Mouse (Mus musculus) C2C12 (cell line): Measurements from ENCODE around the gene Fabp3.

Experiments
- CEBPB ChIP-seq: IDR thresholded peaks from one replicate; pipeline ENCODE4 v1.6.1; 2011; ENCODE audit warnings: low read depth, mild to moderate bottlenecking, control low read depth, moderate library complexity
- CTCF ChIP-seq: IDR thresholded peaks from one replicate; pipeline ENCODE4 v1.5.1; 2011; ENCODE audit not compliant: control insufficient read depth, insufficient read depth, insufficient read length
- MAX ChIP-seq: IDR thresholded peaks from one replicate; pipeline ENCODE4 v1.6.1; 2011; ENCODE audit warnings: mild to moderate bottlenecking, control low read depth

GRCm38 (mm10) chr4:130313552-130313951 is 5.2 kb downstream of the Fabp3 start:
- no peak for TF ChIP-seq CTCF
- TF ChIP-seq MAX: no peak
- TF ChIP-seq CEBPB: no peak
